Mouse (Mus musculus): Measurements from ENCODE around the gene Dock10. TPM values are rescaled to one million over a fixed set of nuclear protein-coding genes. Genes with fewer than 3 reads are reported as not detected.

Dock10 gene
- total RNA-seq, 2 experiments from 2014 or later = 73.5 to 92.5 TPM

DNA sequence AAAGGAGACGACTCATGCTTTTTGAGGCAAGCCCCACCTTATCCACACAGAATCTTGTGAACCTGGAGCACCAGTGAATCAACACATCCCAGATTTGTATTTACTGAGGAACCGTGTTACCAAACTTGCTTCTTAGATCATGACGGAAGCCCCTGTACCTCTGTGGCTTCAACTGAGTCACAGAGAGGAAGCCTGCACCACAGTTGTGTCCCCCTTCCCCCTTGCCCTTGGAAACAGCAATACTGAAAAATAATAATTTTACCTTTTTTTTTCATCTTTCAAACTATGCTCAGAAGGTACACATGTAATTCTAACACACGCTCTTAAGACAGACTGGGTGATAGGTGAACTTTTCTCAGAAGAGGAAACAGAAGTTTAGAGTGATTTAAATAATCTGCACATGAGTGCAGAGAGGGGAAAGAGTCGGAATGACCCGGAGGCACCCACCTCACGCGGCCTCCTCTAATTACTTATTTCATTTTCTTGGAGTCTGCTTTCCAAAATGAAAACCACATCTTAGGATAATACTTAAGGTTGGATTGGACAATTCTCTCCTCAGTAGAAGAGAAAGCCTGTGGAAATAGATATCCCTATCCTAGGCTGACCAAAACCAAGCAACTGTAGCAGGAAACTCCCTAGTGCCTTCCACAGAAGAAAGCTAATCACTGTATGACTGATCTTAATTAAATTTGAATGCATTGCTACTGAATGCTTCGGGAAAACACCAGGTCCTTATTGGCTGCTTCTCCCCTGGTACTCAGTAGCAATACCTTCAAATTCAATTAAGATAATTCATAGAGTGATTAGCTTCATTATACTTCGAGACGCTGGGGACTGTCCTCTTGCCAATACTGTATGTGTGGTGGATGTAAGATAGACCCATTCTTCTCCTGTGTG is 96.6 kb downstream of the Dock10 start:
- no peak for DNase-seq (ENCODE audit: extremely low spot score in 1 of 2, low spot score in 1 of 2)

DNA sequence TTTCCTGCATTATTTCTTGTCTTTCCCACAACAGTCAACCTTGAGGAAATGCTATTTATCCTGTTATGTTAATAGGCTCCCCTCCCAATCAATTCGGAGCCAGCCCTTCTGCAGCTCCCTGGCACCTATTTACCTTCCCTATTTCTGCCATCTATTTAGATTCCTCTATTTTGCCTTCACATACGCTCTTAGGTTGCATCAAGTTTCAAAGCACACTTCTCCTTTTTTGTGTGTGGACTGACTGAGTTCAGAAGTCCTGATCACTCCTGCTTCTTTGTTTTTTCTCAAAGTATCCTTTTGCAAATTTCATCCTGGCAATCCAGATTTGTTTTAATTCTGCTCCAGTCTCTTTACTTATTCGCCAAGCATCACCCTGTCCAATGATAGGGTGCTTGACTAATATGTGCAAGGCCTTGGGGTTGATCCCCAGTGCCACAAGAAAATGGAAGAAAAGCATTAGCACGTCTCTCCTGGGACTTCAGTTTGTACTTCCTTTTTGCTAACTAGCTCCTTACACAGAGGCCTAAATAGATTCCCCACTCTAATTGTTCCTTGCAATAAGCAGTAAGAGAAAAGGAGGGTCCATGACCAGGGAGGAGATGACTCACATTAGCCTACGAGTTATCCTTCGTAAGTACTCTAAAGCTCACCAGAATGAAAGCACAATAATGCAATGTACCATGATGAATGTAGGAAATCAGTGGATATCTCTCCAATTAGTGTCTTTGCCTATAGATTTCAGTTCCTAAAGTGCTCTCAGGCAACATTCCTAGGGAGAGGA is 98.7 kb downstream of the Dock10 start:
- no peak for DNase-seq (ENCODE audit: extremely low spot score in 1 of 2, low spot score in 1 of 2)

DNA sequence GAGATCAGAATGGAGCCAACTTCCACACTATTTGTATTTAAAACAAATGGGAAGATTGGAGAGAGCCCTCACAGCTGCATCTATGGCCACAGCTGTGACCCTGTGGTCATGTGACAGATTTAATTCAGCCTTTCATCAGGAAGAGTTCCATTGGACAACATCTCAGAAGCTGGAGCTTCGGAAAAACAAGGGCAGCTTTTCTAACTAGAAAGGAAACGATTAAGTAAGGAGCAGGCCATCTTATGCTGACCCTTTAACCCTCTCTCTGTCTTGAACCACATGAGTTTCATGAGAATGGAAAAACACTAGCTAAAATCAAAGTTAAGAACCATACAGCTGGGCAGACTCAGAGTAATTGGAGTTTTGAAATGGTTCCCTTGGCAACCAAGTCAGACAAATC is 101.9 kb downstream of the Dock10 start:
- DNase-seq (ENCODE audit: extremely low spot score in 1 of 2, low spot score in 1 of 2) = no peak

DNA sequence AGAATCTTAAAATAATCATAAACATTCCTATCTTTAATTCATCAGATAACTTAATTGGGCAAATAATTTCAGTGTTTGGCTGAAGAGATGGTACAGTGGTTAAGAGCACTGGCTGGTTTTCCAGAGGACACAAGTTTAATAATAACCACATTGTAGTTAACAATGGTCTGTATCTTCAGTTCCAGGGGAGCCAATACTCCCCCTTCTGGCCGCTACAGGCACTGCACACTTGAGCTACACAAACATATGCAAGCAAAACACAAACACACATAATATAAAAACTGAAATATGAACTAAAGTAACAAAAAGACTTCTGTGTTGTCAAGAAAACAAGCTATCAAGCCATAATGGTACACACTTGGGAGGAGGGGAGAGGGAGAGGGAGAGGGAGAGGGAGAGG is 102.5 kb downstream of the Dock10 start:
- DNase-seq (ENCODE audit: extremely low spot score in 1 of 2, low spot score in 1 of 2) = no peak

DNA sequence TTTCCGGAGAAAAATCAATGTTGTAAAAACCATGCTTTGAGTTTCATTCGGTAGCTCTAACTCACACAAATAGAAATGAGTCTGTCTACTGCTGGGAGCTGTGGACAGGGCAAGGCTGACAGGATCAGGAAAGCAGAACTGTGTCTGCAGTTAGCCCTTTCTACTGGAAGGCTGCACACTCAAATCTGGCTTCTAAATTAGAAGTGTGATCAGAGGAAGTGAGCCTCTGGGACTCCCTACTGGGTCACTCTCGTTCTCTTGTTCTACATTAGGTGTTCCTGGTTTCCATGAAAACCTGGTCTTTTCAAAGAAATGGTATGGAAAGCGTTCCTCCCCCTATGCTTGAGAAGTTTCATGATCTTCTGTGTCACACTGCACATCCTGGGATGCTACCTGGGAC is 103.1 kb downstream of the Dock10 start:
- DNase-seq (ENCODE audit: extremely low spot score in 1 of 2, low spot score in 1 of 2) = no peak

DNA sequence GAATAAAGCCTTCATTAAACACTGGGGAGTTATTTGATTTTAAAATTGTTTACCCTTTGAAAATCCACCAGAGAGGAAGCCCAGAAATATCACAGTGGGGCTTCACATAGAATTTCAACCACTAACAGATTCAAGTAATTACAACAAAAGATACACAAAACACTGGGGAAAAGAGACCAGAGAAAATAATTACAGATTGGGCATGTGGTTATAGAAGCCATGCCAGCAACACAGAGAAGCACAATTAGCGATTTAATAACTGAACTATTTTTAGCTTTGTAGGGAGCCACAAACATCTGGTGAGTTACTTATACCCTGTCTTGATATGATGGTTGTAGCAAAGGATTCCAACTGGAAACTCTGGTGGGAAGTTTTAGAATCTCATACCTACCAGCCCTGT is 104.2 kb downstream of the Dock10 start:
- no peak for DNase-seq (ENCODE audit: extremely low spot score in 1 of 2, low spot score in 1 of 2)

DNA sequence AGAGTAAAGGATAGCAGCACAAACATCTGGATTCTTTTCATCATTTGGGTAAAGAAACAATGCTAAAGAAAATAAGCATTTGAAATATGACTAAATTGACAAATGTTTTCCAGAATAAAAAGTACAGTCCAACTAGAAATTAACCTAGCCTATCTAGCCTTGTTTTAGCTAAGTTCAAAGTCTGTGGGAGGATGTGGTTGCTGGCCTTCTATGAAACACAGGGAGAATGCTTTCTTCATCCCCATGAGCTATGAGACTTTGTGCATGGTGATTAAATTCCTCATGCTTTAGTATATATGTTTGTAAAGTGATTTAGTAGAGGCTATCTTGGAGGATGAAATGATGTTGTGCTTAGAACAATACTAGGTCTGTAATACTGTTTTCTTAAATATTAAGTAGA is 105.5 kb downstream of the Dock10 start:
- DNase-seq (ENCODE audit: extremely low spot score in 1 of 2, low spot score in 1 of 2) = no peak

DNA sequence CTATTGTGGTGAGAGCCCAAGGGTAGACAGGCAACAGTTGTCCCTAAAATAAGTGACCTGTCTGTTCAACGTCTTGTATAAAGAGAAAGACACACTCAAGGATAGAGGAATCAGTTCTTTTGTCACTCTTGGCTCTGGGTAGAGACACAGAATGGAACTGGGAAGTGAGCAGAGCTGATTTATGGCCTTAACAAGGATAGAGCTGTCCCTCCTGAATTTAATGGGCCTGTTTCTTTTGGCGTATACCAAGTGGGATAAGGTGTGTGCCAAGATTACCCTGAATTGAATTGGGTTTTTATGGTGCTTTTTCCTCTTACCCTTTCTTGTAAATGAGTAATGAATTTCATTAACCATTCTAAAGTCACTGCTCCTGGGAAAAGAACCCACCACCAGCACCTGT is 106.2 kb downstream of the Dock10 start:
- DNase-seq (ENCODE audit: extremely low spot score in 1 of 2, low spot score in 1 of 2) = no peak

DNA sequence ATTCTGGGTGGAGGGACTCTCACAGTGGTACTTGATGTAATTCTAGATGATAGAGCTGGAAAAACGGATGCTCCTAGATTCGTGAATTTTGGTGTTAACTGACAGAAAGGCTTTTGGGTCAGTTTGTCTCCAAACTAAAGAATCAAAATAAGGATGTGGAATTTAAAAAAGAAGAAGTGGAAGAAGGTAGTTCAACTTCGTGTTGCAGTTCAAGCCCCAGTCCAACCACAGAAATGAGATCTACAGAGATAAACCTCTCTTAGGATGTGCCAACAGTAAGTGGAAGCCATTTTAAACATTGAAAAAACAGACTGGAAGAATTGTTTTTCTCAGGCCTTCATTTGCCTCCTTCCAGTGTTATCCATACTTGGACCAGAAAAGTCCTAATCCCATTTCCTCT is 111.7 kb downstream of the Dock10 start:
- DNase-seq (ENCODE audit: extremely low spot score in 1 of 2, low spot score in 1 of 2) = no peak

DNA sequence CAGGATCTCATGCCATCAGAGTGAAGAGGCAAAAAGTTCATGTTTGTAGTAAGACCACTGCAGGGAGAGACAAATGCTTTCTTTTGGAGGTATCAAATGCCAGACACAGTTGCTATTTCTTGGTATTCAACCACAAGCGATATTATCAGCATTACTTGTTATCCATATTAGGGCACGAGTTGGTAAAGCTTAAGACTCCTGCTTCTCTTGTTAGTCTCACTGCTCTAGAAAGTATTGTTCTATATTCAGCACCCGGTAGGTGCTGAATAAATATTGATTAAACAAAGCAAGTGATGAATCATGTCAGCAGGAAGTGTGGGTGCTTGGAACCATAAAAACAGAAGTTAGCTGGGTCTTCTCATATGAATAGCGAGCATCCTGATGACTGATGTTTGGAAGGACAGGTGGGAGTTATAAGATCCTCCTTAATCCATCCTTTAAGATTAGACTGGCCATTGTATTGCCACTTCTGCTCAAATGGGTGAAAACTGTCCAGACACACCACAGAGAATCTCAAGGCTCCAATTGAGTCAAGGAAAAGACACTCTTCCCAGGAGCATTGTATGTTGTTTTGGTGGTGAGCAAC is 114.4 kb downstream of the Dock10 start:
- DNase-seq (ENCODE audit: extremely low spot score in 1 of 2, low spot score in 1 of 2) = no peak

DNA sequence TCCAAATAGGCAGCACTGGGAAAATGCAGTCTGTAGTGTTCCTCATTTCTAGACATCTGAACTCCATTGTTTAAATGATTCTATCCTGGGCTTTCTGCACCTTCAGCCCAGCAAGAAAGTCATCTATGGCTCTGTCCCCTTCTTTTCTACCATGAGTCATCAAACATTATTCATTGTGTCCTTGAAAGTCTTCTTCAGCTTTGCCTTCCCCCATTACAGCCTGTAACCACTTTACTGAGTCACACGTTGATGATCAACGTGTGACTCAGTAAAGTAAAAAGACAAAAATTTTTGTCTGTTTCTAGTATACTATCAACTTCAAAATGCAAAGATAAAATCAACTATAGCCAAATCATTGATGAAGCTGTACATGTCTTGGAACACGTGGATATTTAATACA is 116.5 kb downstream of the Dock10 start:
- no peak for DNase-seq (ENCODE audit: extremely low spot score in 1 of 2, low spot score in 1 of 2)

DNA sequence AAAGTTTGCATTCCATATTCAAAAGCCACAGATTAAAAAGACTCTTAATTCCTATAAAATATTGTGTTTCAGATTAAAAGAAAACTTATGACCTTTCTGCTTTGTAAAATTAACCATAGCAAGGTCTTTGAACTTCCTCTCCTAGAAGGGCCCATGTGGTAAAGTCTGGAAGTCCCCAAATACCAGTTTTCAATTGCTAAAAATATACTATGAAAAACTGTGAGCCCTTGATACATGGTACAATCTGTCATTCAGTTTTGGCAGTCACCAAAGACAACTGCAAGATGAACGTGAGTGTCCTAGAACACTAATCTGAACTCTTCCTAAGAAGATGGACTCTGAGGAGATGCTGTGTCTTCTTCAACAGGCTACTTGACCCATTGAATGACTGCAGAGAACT is 117.0 kb downstream of the Dock10 start:
- no peak for DNase-seq (ENCODE audit: extremely low spot score in 1 of 2, low spot score in 1 of 2)

DNA sequence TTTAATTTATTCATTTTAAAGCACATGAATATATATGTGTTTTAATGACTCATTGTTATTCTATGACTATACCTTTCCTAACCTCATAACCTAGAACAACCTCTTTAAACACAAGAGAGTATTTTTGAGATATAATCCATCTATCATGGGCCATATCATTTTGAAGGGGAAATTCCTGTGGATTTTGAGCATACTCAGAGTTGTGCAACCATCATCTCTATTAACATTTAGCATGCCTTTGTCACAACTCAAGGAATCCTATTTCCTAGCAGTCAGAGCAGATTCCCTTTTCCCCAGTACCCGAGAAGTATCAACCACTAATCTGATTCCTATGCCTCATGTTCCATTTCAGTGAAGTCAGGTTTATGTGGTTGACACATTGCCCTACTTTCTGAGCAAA is 118.8 kb downstream of the Dock10 start:
- no peak for DNase-seq (ENCODE audit: extremely low spot score in 1 of 2, low spot score in 1 of 2)

DNA sequence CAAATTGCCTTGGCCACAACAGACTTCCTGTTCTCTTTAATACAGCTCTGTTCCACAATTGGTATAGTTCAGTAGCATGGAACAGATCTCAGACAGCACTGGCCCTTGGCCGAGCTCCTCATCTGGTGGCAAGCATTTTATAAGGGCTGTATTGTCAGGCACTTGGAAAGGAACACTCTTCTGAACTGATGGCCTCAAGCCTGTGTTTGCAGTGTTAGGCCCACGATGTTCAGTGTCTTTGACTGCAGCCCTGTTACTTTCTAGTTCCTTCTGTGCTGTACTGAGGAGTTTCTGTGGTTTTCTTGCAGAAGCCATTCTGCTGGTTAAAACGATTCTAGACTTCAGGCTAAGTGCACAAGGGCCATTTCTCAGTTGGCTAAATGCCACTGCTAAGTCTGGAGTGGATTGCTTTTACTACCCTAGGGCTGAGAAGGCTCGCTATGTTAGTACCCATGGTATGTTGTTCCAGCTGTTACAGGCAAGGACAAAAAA is 121.1 kb downstream of the Dock10 start:
- peak in 1 of 2 experiments; percentile 45 for DNase-seq (ENCODE audit: extremely low spot score in 1 of 2, low spot score in 1 of 2)

DNA sequence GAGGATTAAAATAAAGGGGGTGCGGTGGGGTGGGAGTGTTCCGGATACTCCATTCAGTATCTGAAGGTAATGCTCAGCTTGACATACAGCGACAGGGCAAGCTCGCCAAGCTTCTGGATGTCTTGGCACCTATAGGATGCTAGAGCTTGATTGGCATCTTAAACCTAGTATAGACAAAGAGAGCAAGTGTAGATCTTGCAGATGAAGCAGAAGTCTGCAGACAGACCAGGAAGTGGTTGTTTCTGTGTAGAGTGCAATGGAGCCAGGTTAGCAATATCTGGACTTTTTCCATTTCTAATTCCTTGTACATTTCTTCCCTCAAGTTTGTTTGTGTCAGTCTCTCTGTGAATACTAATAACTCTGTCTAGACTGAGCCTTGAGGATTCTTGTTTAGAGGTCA is 122.5 kb downstream of the Dock10 start:
- DNase-seq (ENCODE audit: extremely low spot score in 1 of 2, low spot score in 1 of 2) = no peak

DNA sequence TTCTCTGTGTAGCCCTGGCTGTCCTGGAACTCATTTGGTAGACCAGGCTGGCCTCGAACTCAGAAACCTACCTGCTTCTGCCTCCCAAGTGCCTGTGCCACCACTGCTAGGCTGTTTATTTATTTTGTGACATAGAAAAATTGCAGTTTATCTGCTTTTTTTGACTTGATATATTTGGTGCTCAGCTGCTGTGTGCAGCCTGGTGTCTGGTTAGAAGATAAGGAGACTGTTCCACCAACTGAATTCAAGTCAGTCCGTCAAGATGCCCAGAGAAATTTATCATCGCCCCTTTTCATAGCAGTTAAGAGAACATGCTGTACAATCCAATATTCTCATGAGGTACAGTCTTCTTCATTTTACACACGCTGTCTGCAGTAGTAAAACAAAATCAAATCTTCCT is 124.8 kb downstream of the Dock10 start:
- DNase-seq (ENCODE audit: extremely low spot score in 1 of 2, low spot score in 1 of 2) = no peak

DNA sequence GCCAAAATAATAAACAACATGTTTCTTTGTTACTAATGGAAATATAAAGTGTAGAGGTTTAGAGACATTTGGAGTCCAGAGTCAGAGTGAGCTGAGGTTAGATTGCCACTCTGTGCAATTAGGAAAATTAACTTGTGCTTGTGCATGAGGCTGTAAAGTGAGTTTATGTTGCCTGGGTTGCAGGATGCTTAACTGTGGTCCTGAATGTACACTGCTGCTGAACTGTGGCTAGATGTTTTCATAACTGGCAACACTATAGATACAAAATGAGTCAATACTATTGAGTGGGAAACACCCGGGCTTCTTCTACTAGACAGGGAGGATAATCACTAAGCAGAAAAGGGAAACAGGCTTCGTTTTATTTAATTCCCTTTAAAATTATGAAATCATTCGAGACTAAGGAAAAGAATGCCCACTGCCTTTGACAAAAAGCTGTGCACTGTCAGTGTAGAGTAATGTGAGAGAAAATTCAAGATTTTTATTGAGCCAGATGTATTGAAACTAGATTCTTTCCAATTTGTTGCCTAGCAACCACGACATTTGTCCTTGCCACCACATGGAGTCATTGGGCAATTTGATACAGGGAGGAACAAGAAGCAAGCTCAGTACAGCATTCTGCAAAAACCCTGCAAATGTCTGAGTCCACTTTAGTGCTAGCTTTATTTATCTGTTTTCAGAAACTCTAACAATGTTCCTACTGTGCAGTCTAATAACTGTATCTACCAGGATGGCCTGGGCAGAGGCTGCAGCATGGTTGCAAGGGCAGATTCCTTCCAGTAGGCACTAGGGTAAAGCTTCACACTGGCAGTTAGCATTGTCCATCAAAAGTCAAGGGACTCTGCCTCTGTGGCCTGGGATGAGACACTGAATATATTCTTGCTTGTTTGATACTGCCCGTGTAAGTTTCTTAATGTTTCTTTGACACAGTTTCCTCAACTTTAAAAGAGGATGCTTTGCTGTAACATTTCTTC is 127.9 kb downstream of the Dock10 start:
- no peak for DNase-seq (ENCODE audit: extremely low spot score in 1 of 2, low spot score in 1 of 2)

DNA sequence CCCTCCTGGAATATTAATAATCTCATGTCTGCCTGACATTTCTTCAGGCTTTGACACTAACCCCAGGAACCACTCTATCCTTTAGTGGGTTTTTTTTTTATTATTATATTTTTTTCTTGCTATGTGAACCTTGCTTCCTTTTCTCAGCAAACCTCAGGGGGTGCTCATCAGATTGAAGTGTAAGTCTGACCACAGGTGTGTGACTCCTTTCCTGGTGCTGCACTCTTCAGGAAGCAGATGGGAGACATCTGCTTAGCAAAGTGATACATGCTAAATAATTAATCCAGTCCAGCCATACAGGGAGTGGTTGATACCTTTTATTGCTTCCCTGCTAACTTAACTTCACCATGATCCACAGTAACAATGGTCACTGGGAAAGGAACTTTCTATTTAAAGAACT is 130.3 kb downstream of the Dock10 start:
- no peak for DNase-seq (ENCODE audit: extremely low spot score in 1 of 2, low spot score in 1 of 2)

DNA sequence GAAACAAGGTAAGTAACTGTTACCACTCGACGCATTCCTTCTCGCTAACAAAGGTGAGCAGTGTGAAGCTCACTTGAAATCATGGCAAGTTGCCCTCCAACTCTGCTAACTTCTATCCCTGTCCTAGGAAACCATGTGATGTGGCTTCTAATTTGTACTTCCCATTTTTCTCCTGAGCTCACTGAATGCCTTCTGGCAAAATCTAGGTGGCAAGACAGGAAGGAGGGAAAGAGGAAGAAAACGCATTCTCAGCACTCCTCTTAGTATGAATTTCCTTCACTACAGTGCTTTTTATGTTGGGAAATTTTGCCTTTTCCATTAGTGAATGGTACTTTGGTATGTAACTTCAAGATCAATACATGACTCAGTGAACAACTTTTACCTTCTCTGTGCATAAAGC is 131.5 kb downstream of the Dock10 start:
- DNase-seq (ENCODE audit: extremely low spot score in 1 of 2, low spot score in 1 of 2) = no peak

DNA sequence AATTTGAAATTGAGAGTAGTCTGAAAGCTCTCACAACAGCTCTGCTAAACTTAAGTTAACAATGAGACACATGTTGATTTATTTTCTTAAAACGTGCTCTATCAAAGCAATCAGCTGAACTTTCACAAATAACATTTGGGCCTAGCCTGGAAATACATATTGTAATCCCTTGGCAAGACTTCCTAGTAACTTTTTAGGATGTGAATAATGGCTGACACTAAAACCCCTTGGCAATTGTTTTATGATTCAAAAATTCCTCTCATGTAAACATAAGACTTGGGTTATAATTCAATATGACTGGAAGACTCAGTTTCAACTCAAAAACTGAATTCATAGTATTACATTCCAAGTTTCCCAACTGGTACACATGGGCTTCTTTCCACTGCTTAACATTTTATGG is 133.0 kb downstream of the Dock10 start:
- no peak for DNase-seq (ENCODE audit: extremely low spot score in 1 of 2, low spot score in 1 of 2)

All from layer of hippocampus, postnatal 25 days (tissue).